Mouse (Mus musculus) megakaryocyte, embryonic 14.5 days (primary cell): Measurements from ENCODE around the gene Kcnip1.

ENCODE experiments used
- FLI1 ChIP-seq: IDR thresholded peaks from 2 replicates; pipeline ENCODE4 v1.6.1; 2012; ENCODE audit warnings: low read length, inconsistent platforms, mixed read lengths
- GATA1 ChIP-seq: IDR thresholded peaks from 3 replicates; pipeline ENCODE4 v1.6.1; 2012; ENCODE audit warnings: mixed read lengths, low read length, inconsistent platforms, borderline replicate concordance

DNA sequence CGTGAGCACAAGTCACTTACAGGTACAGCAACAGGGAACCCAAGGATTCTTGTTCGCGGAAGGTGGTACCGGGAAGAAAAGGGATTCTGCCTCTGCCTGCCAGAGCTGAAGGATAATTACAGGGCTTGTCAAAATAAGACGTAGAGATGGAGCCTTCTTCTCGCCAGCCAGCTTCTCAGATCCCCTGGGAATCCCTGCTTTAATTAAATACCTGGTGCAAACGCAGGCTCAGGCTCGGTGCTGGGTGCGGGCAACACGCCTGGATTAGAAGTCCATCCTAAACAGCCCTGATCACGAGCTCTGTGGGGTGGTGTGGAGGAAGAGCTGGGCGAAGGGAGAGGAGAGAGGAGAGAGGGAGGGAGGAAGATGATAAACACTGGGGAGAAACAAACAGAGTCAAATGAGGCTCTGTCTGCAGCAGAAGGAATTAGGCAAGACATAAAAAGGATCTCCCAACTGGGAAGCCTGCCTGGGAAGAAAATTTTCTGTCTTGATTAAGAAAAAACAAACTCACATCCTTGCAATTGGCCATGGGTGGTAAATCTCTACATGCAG is 194.8 kb downstream of the Kcnip1 start:
- no peak for TF ChIP-seq GATA1
- TF ChIP-seq FLI1, result no peak
